Mouse (Mus musculus) adrenal gland, postnatal 4 days (tissue): ENCODE measurements around the gene Cabp1. TPM values are rescaled to one million over a fixed set of nuclear protein-coding genes. Genes with fewer than 3 reads are reported as not detected.
A peak's percentile ranks its signal among the peaks of the same experiment; 100 is the strongest.
"Not testable (repeated sequence)": the region's sequence is repeated elsewhere in the genome, so short reads cannot be mapped to it uniquely, and the experiment has no call there.

Experiments
- DNase-seq, 2 experiments: peaks; one replicate each; pipeline ENCODE4 v3.0.0; 2021 to 2022; ENCODE audit warnings: low spot score in 2 of 2, mixed read lengths in 2 of 2
- total RNA-seq, 2 experiments: library from RNA; stranded (reverse); gene quantifications; 2 replicates each; pipeline ENCODE4 v1.2.3; 2021

Gene Cabp1
- total RNA-seq, 2 experiments from 2014 or later, result 4.5 to 5.0 TPM

GRCm38 (mm10) chr5:115179596-115179995, 14.6 kb downstream of the Cabp1 start:
- no peak for DNase-seq

GRCm38 (mm10) chr5:115177866-115178265, 16.3 kb downstream of the Cabp1 start:
- DNase-seq, result no peak

GRCm38 (mm10) chr5:115174554-115174953, 19.6 kb downstream of the Cabp1 start:
- no peak for DNase-seq

GRCm38 (mm10) chr5:115170150-115170549, 24.0 kb downstream of the Cabp1 start:
- no peak for DNase-seq

GRCm38 (mm10) chr5:115168641-115169415, 25.4 kb downstream of the Cabp1 start:
- DNase-seq, result no peak

- no peak for DNase-seq
Observed at GRCm38 (mm10) chr5:115167396-115167795, 26.8 kb downstream of the Cabp1 start.

GRCm38 (mm10) chr5:115166815-115167194, 27.4 kb downstream of the Cabp1 start:
- DNase-seq, result no peak

GRCm38 (mm10) chr5:115165895-115166814, 28.0 kb downstream of the Cabp1 start:
- no peak for DNase-seq

- DNase-seq, result no peak
Observed at GRCm38 (mm10) chr5:115165351-115165750, 28.8 kb downstream of the Cabp1 start.

- DNase-seq, result not testable (repeated sequence)
Observed at GRCm38 (mm10) chr5:115164446-115164845, 29.7 kb downstream of the Cabp1 start.

GRCm38 (mm10) chr5:115163563-115163962, 30.6 kb downstream of the Cabp1 start:
- peak in 1 of 2 experiments; percentile 44 for DNase-seq

GRCm38 (mm10) chr5:115161940-115162279, 32.3 kb downstream of the Cabp1 start:
- not testable (repeated sequence) for DNase-seq

- DNase-seq, result no peak
Observed at GRCm38 (mm10) chr5:115161064-115161939, 32.9 kb downstream of the Cabp1 start.

GRCm38 (mm10) chr5:115160655-115161054, 33.5 kb downstream of the Cabp1 start:
- no peak for DNase-seq

- no peak for DNase-seq
Observed at GRCm38 (mm10) chr5:115159165-115159564, 35.0 kb downstream of the Cabp1 start.

- DNase-seq, result peak; percentile 97 to 99
Observed at GRCm38 (mm10) chr5:115158040-115158983, 35.9 kb downstream of the Cabp1 start, which contains the start of gene Mlec. Gene Mlec, minus strand, starts transcription at chr5:115158179.

GRCm38 (mm10) chr5:115156933-115157589, 37.1 kb downstream of the Cabp1 start:
- DNase-seq, result no peak

GRCm38 (mm10) chr5:115156401-115156800, 37.8 kb downstream of the Cabp1 start:
- no peak for DNase-seq

- DNase-seq, result no peak
Observed at GRCm38 (mm10) chr5:115155831-115156230, 38.4 kb downstream of the Cabp1 start.
